Mouse (Mus musculus) heart, embryonic 16.5 days (tissue): ENCODE measurements around the gene Ncf2. TPM values are rescaled to one million over a fixed set of nuclear protein-coding genes. Genes with fewer than 3 reads are reported as not detected.

Experiments
- ATAC-seq: fragments of 200-750 bp; cut with Nextera tagmentation; replicated peaks from 2 replicates; pipeline ENCODE4 v1.8.0; 2017; ENCODE audit warnings: moderate number of reproducible peaks; ENCODE audit not compliant: insufficient read depth, low FRiP score; ENCODE audit errors: extremely low read depth
- H3K27ac ChIP-seq: fragments of 300-500 bp; sonication (generic); 2 replicates; pipeline ENCODE4 v1.5.1; 2014; ENCODE audit warnings: mild to moderate bottlenecking, low read length, control low read depth, moderate library complexity
- H3K27me3 ChIP-seq: fragments of 300-500 bp; sonication (generic); 2 replicates; pipeline ENCODE4 v1.6.1; 2014; ENCODE audit warnings: low read length, mixed read lengths; ENCODE audit not compliant: control insufficient read depth, insufficient read depth
- H3K36me3 ChIP-seq: fragments of 300-500 bp; sonication (generic); 2 replicates; pipeline ENCODE4 v1.6.1; 2014; ENCODE audit not compliant: control insufficient read depth, insufficient read depth
- H3K4me1 ChIP-seq: fragments of 300-500 bp; sonication (generic); 2 replicates; pipeline ENCODE4 v1.6.1; 2014; ENCODE audit warnings: low read length, mixed read lengths; ENCODE audit not compliant: control insufficient read depth, insufficient read depth
- H3K4me2 ChIP-seq: fragments of 300-500 bp; sonication (generic); 2 replicates; pipeline ENCODE4 v1.6.1; 2014; ENCODE audit warnings: low read depth, mild to moderate bottlenecking, control low read depth, low read length
- H3K4me3 ChIP-seq: fragments of 300-500 bp; sonication (generic); 2 replicates; pipeline ENCODE4 v1.5.1; 2014; ENCODE audit warnings: mild to moderate bottlenecking, control low read depth, low read length
- H3K9ac ChIP-seq: fragments of 300-500 bp; sonication (generic); 2 replicates; pipeline ENCODE4 v1.6.1; 2014; ENCODE audit warnings: low read length, control low read depth
- H3K9me3 ChIP-seq: fragments of 300-500 bp; sonication (generic); replicated peaks from 2 replicates; pipeline ENCODE4 v1.6.1; 2016; ENCODE audit warnings: low read length; ENCODE audit not compliant: control insufficient read depth
- WGBS: fragments of 180-500 bp; shearing (Covaris S2); extraction: QIAGEN DNeasy Blood & Tissue Kit; methylation state at CpG from one replicate; pipeline ENCODE4 v1.1.7; 2014; 5-methylcytosine and 5-hydroxymethylcytosine counted together
- polyA plus RNA-seq: library from polyadenylated mRNA; unstranded; fragments of >200 nt; fragmentation: Nextera tagmentation; extraction: Ambion mirVana; gene quantifications from 2 replicates; pipeline ENCODE4 v1.2.1, GENCODE M21; 2015

The Ncf2 gene
- polyA plus RNA-seq, 1 experiment from 2014 or later: 6.1 TPM

DNA sequence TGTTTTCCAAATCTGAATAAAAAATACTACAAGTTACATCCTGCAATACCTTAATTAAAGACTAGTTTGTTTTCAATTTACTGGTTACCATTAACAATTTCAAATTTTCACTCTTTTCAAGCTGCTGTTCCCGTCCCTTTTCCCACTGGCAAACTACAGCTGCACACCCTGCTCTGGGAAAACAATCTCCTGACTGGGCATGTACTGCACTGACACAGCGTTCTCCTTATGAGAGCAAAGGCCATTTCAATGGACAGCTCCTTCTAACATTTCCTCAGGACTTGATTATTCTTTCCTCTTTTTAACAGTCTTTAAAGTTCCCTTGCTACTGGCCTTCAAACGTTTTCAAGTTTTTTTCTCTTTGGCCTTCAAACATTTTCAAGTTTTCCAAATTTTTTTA, 71.0 kb downstream of the Ncf2 start:
- Histone ChIP-seq H3K27me3 (no peaks in the 10 kb centered on the region), H3K4me1 (peaks cover 6% of the 10 kb centered on the region), H3K9me3 (no peaks in the 10 kb centered on the region), H3K4me3 (no peak overlapping the region), H3K27ac (no peak overlapping the region), H3K4me2 (no peak overlapping the region), H3K9ac (no peak overlapping the region), H3K36me3 (peaks cover 15% of the 10 kb centered on the region)
- ATAC-seq: no peak
- WGBS: 76% methylated on average over 3 of the region's 3 CpGs

Other genes starting within 250 kb of the Ncf2 start
- gene Apobec4, start 49.6 kb upstream of the Ncf2 start, polyA plus RNA-seq: not detected in 2 replicates
- 60.1 and 61.0 TPM in 2 replicates for gene Rgl1, start 33.8 kb upstream of the Ncf2 start, polyA plus RNA-seq
- 196 and 229 TPM in 2 replicates for gene Arpc5, start 33.7 kb upstream of the Ncf2 start, polyA plus RNA-seq
- 21.5 and 23.2 TPM in 2 replicates for gene Smg7, start 102.5 kb downstream of the Ncf2 start, polyA plus RNA-seq
- 0.58 and 1.1 TPM in 2 replicates for gene Nmnat2, start 154.8 kb downstream of the Ncf2 start, polyA plus RNA-seq